Mouse (Mus musculus) thymus, adult 2 months (tissue): ENCODE results near the gene Ebf1.

Experiments
- CTCF ChIP-seq: fragments of 200-500 bp; IDR thresholded peaks from 2 replicates; pipeline ENCODE4 v1.5.1; 2012; ENCODE audit warnings: mild to moderate bottlenecking, control low read depth, low read length, moderate library complexity, borderline replicate concordance; ENCODE audit not compliant: control insufficient read depth, poor library complexity, insufficient read depth; ENCODE audit errors: extremely low read depth
- POLR2A ChIP-seq: fragments of 200-500 bp; IDR thresholded peaks from 2 replicates; pipeline ENCODE4 v1.6.1; 2012; ENCODE audit warnings: mild to moderate bottlenecking, low read length, control low read depth, moderate library complexity; ENCODE audit not compliant: control insufficient read depth, poor library complexity, insufficient read depth; ENCODE audit errors: extremely low read depth

- TF ChIP-seq CTCF: no peak
- no peak for TF ChIP-seq POLR2A
Measured at GRCm38 (mm10) chr11:44731763-44732162, 114.6 kb downstream of the Ebf1 start.
